Mouse (Mus musculus) heart, embryonic 13.5 days (tissue): ENCODE results near the gene Lyl1. TPM values are rescaled to one million over a fixed set of nuclear protein-coding genes. Genes with fewer than 3 reads are reported as not detected.

Experiments
- ATAC-seq: fragments of 200-750 bp; cut with Nextera tagmentation; 2 replicates; pipeline ENCODE4 v1.8.0; 2017; ENCODE audit warnings: moderate TSS enrichment; ENCODE audit not compliant: insufficient number of reproducible peaks, low FRiP score, low TSS enrichment; ENCODE audit errors: extremely low read depth
- H3K27ac ChIP-seq: fragments of 300-500 bp; sonication (generic); replicated peaks from 2 replicates; pipeline ENCODE4 v1.5.1; 2015; ENCODE audit warnings: moderate library complexity, mild to moderate bottlenecking, inconsistent platforms
- H3K27me3 ChIP-seq: fragments of 300-500 bp; sonication (generic); replicated peaks from 2 replicates; pipeline ENCODE4 v1.6.1; 2015; ENCODE audit warnings: mild to moderate bottlenecking, inconsistent platforms
- H3K36me3 ChIP-seq: fragments of 300-500 bp; sonication (generic); 2 replicates; pipeline ENCODE4 v1.6.1; 2015; ENCODE audit warnings: mild to moderate bottlenecking, inconsistent platforms
- H3K4me1 ChIP-seq: fragments of 300-500 bp; sonication (generic); 2 replicates; pipeline ENCODE4 v1.6.1; 2015; ENCODE audit warnings: inconsistent platforms
- H3K4me2 ChIP-seq: fragments of 300-500 bp; sonication (generic); 2 replicates; pipeline ENCODE4 v1.6.1; 2015; ENCODE audit warnings: inconsistent platforms, mild to moderate bottlenecking, moderate library complexity
- H3K4me3 ChIP-seq: fragments of 300-500 bp; sonication (generic); 2 replicates; pipeline ENCODE4 v1.5.1; 2015; ENCODE audit warnings: moderate library complexity, mild to moderate bottlenecking, inconsistent platforms
- H3K9ac ChIP-seq: fragments of 300-500 bp; sonication (generic); 2 replicates; pipeline ENCODE4 v1.6.1; 2015; ENCODE audit warnings: inconsistent platforms, mild to moderate bottlenecking, moderate library complexity
- H3K9me3 ChIP-seq: fragments of 300-500 bp; sonication (generic); 2 replicates; pipeline ENCODE4 v1.6.1; 2016; ENCODE audit warnings: inconsistent platforms
- WGBS: fragments of 180-500 bp; shearing (Covaris S2); methylation state at CpG from one replicate; pipeline ENCODE4 v1.1.7; 2015; ENCODE audit warnings: mixed read lengths; 5-methylcytosine and 5-hydroxymethylcytosine counted together
- polyA plus RNA-seq: library from polyadenylated mRNA; unstranded; fragments of >200 nt; fragmentation: Nextera tagmentation; extraction: Ambion mirVana; gene quantifications from 2 replicates; pipeline ENCODE4 v1.2.1, GENCODE M21; 2015

Lyl1 gene
- 15.4 and 17.1 TPM in 2 replicates for polyA plus RNA-seq

GRCm38 (mm10) chr8:84700941-84701911 is at the start of gene Lyl1:
TSS of gene Lyl1 (plus strand) at chr8:84701457.
- ATAC-seq: peak; percentile 73
- Histone ChIP-seq H3K4me3 (peak within 1 kb of the TSS; percentile 57), H3K36me3 (peaks cover 40% of the 10 kb centered on the region), H3K27me3 (peaks cover 42% of the 10 kb centered on the region), H3K4me2 (peak within 1 kb of the TSS; percentile 74), H3K9ac (peak within 1 kb of the TSS; percentile 87), H3K27ac (peak within 1 kb of the TSS; percentile 93), H3K9me3 (no peaks in the 10 kb centered on the region), H3K4me1 (peaks cover 70% of the 10 kb centered on the region)
- 5% methylated on average over 34 of the region's 34 CpGs for WGBS

DNA sequence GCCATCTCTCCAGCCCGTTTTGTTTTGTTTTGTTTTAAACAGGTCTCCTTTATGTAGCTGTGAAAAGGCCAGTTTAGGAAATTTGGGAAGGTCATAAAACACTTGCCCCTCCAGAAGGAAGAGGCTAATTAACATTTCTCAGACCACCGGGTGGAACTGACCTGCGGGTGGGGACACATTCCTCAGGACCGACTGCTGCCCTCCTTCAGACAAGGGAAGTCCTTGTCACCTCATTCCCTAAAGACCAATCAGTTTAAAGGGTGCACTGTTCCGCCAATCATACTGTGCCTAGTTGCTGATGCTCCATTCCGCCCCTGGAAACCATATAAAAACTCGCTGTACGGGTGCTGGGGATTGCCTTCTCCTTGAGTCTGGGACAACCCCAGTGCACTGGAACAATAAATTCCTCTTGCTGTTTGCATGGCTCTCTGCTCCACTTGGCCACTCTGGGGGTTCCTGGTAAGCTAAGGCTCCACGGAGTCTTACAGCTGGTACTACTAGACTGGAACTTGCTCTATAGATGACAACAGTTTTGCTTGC is 48.1 kb upstream of the Lyl1 start:
- ATAC-seq: no peak
- H3K9me3 ChIP-seq: no peaks in the 10 kb centered on the region
- no peak overlapping the region for H3K4me2 ChIP-seq
- H3K9ac ChIP-seq: peak overlapping the region; percentile 58; the same call in 1 of the 2 replicates
- peaks cover 51% of the 10 kb centered on the region for H3K4me1 ChIP-seq
- H3K27me3 ChIP-seq: no peaks in the 10 kb centered on the region
- H3K36me3 ChIP-seq: no peaks in the 10 kb centered on the region
- WGBS: 55% methylated on average over 9 of the region's 9 CpGs
- H3K4me3 ChIP-seq: no peak overlapping the region
- H3K27ac ChIP-seq: peak overlapping the region; percentile 65

- Histone ChIP-seq H3K4me2 (no peak overlapping the region), H3K36me3 (no peaks in the 10 kb centered on the region), H3K9me3 (no peaks in the 10 kb centered on the region), H3K27ac (peak overlapping the region; percentile 94), H3K9ac (no peak overlapping the region), H3K27me3 (no peaks in the 10 kb centered on the region), H3K4me1 (peaks cover 59% of the 10 kb centered on the region), H3K4me3 (no peak overlapping the region)
- no peak for ATAC-seq
- WGBS: 44% methylated on average over 4 of the region's 4 CpGs
Observed at GRCm38 (mm10) chr8:84654597-84654996, 46.7 kb upstream of the Lyl1 start.

GRCm38 (mm10) chr8:84655336-84656190 is 45.7 kb upstream of the Lyl1 start:
- Histone ChIP-seq H3K36me3 (no peaks in the 10 kb centered on the region), H3K4me2 (peak overlapping the region; percentile 84), H3K4me3 (peak overlapping the region; percentile 56), H3K27ac (peak overlapping the region; percentile 94), H3K9ac (peak overlapping the region; percentile 88), H3K9me3 (no peaks in the 10 kb centered on the region), H3K4me1 (peaks cover 64% of the 10 kb centered on the region), H3K27me3 (no peaks in the 10 kb centered on the region)
- ATAC-seq: peak; percentile 44; the same call in 1 of the 2 replicates
- WGBS: 3% methylated on average over 15 of the region's 15 CpGs

DNA sequence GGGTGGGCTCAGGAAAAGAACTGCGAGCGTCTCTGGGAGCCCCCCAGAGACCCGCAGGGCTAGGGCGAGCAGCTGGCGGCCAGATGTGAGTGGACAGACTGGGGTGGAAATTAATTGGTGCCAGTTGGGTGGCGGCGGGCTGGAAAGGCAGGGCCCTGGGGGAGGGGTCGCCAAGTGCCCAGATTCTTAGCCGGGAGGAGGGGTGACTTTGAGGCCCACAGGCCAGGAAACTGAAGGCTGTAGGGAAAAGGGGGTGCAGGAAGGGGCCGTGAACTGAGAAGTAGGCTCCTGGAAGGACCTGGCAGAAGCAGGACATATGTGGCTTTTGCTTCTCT is 45.1 kb upstream of the Lyl1 start:
- ATAC-seq: no peak
- H3K4me3 ChIP-seq: peak overlapping the region; percentile 56
- WGBS: 4% methylated on average over 10 of the region's 10 CpGs
- H3K27ac ChIP-seq: peak overlapping the region; percentile 94
- peak overlapping the region; percentile 84 for H3K4me2 ChIP-seq
- H3K27me3 ChIP-seq: no peaks in the 10 kb centered on the region
- H3K4me1 ChIP-seq: peaks cover 69% of the 10 kb centered on the region
- no peaks in the 10 kb centered on the region for H3K36me3 ChIP-seq
- peak overlapping the region; percentile 88 for H3K9ac ChIP-seq
- H3K9me3 ChIP-seq: no peaks in the 10 kb centered on the region

DNA sequence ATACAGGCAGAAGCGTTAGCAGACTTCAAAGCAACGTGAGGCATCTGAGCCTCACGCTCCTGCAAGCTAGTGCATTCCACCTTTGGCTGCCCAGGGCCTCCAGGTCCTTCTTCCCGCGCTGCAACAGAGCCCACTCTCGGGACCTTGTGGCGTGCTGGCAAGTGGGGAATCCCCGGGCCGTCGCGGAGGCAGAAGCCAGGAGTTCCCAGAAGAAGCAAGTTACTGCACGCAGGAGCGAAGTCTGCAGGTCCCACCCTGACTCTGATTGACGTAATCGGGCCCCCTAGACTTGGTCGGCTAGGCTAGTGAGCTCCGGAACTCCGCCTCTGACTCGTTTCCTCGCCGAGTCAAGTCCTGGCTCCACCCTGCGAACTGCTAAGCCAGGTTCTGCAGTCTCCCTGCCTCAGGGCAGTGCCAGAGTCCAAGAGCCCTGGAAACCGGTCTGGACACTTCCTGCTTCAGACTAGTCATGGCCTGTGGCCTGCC is 44.6 kb upstream of the Lyl1 start:
- H3K9me3 ChIP-seq: no peaks in the 10 kb centered on the region
- peak overlapping the region; percentile 88 for H3K9ac ChIP-seq
- H3K4me1 ChIP-seq: peaks cover 69% of the 10 kb centered on the region
- peak overlapping the region; percentile 84 for H3K4me2 ChIP-seq
- under 1% methylated on average over 23 of the region's 23 CpGs for WGBS
- peak overlapping the region; percentile 56 for H3K4me3 ChIP-seq
- H3K36me3 ChIP-seq: no peaks in the 10 kb centered on the region
- H3K27ac ChIP-seq: peak overlapping the region; percentile 94
- peak; percentile 33 for ATAC-seq
- no peaks in the 10 kb centered on the region for H3K27me3 ChIP-seq

GRCm38 (mm10) chr8:84657203-84657602 is 44.1 kb upstream of the Lyl1 start:
- no peak for ATAC-seq
- Histone ChIP-seq H3K4me2 (peak overlapping the region; percentile 84), H3K36me3 (no peaks in the 10 kb centered on the region), H3K27me3 (no peaks in the 10 kb centered on the region), H3K9ac (peak overlapping the region; percentile 88), H3K9me3 (no peaks in the 10 kb centered on the region), H3K4me1 (peaks cover 69% of the 10 kb centered on the region), H3K27ac (peak overlapping the region; percentile 94), H3K4me3 (peak overlapping the region; percentile 56)

DNA sequence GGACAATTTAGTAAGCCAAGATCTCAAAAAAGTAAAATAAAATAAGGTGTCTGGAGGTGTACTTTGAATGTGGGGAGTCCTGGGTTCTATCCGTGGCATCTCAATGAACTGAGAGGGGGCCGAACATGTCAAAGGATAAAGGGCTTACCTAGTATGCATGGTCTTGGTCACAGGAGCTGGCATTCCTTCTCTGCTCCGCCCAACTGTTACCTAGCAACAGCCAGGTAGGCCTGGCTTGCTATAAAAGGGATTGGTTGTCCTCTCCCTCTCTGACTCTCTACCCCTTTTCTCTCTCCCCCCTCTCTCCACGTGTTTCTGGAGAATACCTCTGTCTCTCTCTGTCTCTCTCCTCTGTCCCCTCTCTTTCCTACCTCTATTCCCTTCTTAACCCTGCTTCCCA is 43.6 kb upstream of the Lyl1 start:
- Histone ChIP-seq H3K36me3 (no peaks in the 10 kb centered on the region), H3K4me1 (peaks cover 69% of the 10 kb centered on the region), H3K27me3 (no peaks in the 10 kb centered on the region), H3K9me3 (no peaks in the 10 kb centered on the region), H3K4me3 (no peak overlapping the region), H3K9ac (no peak overlapping the region), H3K4me2 (peak overlapping the region; percentile 84), H3K27ac (peak overlapping the region; percentile 94)
- 57% methylated on average over 4 of the region's 4 CpGs for WGBS
- ATAC-seq: no peak

- Histone ChIP-seq H3K27ac (peak overlapping the region; percentile 99), H3K9me3 (no peaks in the 10 kb centered on the region), H3K27me3 (no peaks in the 10 kb centered on the region), H3K4me2 (peak overlapping the region; percentile 87), H3K9ac (peak overlapping the region; percentile 96; the same call in 1 of the 2 replicates), H3K4me3 (0 out of 2 replicates have a peak overlapping the region, but pooled peaks have one; percentile 75), H3K36me3 (no peaks in the 10 kb centered on the region), H3K4me1 (peaks cover 69% of the 10 kb centered on the region)
- no peak for ATAC-seq
- WGBS: 37% methylated on average over 1 of the region's 1 CpGs
Observed at GRCm38 (mm10) chr8:84658951-84659350, 42.3 kb upstream of the Lyl1 start.

DNA sequence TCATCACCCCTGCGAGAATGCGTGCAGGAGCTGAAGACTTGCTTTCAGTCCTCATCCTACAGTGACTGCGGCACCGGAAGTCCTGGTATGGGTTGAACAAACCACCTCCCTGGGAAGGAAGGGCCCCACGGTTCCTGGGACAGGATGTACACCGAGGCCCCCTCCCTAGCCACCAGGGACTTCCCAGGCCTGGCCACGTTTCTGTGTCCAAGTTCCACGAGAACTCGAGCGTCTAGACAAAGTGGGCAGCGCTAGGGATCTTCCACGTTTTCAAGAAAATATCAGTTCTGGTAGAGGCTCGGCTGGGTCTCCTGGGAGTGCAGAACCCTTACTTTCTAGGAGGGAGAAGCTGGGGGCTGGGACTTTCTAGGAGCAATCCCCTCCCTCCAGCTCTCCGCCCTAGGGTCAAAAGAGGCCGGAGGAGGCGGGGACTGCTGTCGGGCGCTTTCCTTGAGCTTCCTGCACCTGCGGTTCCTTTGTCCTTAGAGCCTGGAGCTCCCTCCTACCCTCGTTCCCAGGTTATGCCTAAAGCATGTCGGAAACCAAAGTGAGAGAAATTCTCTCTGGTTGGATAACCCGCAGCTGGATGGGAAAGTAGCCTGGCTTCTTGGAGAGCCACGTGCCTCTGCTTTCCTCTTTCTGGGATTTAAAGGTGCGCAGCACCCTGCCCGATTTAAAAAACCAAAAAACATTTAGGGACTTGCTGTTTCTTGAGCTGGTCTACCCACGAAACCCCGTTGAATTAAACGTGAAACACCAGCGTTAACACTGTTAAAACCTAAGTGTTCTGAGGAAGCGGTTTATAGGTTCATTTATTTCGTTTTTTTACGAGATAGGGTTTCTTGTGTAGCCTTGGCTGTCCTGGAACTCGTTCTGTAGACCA is 41.1 kb upstream of the Lyl1 start:
- Histone ChIP-seq H3K36me3 (no peaks in the 10 kb centered on the region), H3K4me2 (peak overlapping the region; percentile 87), H3K9ac (peak overlapping the region; percentile 96), H3K27ac (peak overlapping the region; percentile 99), H3K4me1 (peaks cover 60% of the 10 kb centered on the region), H3K4me3 (peak overlapping the region; percentile 75), H3K27me3 (no peaks in the 10 kb centered on the region), H3K9me3 (no peaks in the 10 kb centered on the region)
- no peak for ATAC-seq
- 2% methylated on average over 33 of the region's 33 CpGs for WGBS
